Mouse (Mus musculus) hindbrain, embryonic 14.5 days (tissue): ENCODE measurements around the gene Fam24a. TPM values are rescaled to one million over a fixed set of nuclear protein-coding genes. Genes with fewer than 3 reads are reported as not detected.

Experiments used
- ATAC-seq: fragments of 200-750 bp; cut with Nextera tagmentation; 2 replicates; pipeline ENCODE4 v1.8.0; 2017; ENCODE audit warnings: moderate number of reproducible peaks, mild to moderate bottlenecking, moderate TSS enrichment, moderate library complexity; ENCODE audit not compliant: low FRiP score
- DNase-seq: peaks from one replicate; pipeline ENCODE4 v3.0.0-alpha.2; 2015; ENCODE audit warnings: low spot score
- H3K27ac ChIP-seq: fragments of 300-500 bp; sonication (generic); 2 replicates; pipeline ENCODE4 v1.5.1; 2014; ENCODE audit warnings: mild to moderate bottlenecking, moderate library complexity
- H3K27me3 ChIP-seq: fragments of 300-500 bp; sonication (generic); 2 replicates; pipeline ENCODE4 v1.6.1; 2014; ENCODE audit warnings: mild to moderate bottlenecking, low read length, mixed read lengths; ENCODE audit not compliant: control insufficient read depth, insufficient read depth
- H3K36me3 ChIP-seq: fragments of 300-500 bp; sonication (generic); replicated peaks from 2 replicates; pipeline ENCODE4 v1.6.1; 2014; ENCODE audit not compliant: control insufficient read depth, insufficient read depth
- H3K4me1 ChIP-seq: fragments of 300-500 bp; sonication (generic); replicated peaks from 2 replicates; pipeline ENCODE4 v1.6.1; 2014; ENCODE audit warnings: antibody characterized with exemption, low read length, mixed read lengths; ENCODE audit not compliant: control insufficient read depth, insufficient read depth
- H3K4me2 ChIP-seq: fragments of 300-500 bp; sonication (generic); replicated peaks from 2 replicates; pipeline ENCODE4 v1.6.1; 2014; ENCODE audit warnings: mild to moderate bottlenecking, moderate library complexity
- H3K4me3 ChIP-seq: fragments of 300-500 bp; sonication (generic); replicated peaks from 2 replicates; pipeline ENCODE4 v1.5.1; 2014; ENCODE audit warnings: mild to moderate bottlenecking, low read length
- H3K9ac ChIP-seq: fragments of 300-500 bp; sonication (generic); 2 replicates; pipeline ENCODE4 v1.6.1; 2014
- H3K9me3 ChIP-seq: fragments of 300-500 bp; sonication (generic); 2 replicates; pipeline ENCODE4 v1.6.1; 2016; ENCODE audit warnings: low read length; ENCODE audit not compliant: control insufficient read depth
- WGBS: fragments of 180-500 bp; shearing (Covaris S2); extraction: QIAGEN DNeasy Blood & Tissue Kit; methylation state at CpG from one replicate; pipeline ENCODE4 v1.1.7; 2014; 5-methylcytosine and 5-hydroxymethylcytosine counted together
- polyA plus RNA-seq: library from polyadenylated mRNA; unstranded; fragments of >200 nt; fragmentation: Nextera tagmentation; extraction: Ambion mirVana; gene quantifications from 2 replicates; pipeline ENCODE4 v1.2.1, GENCODE M21; 2014

Gene Fam24a
- not detected in 2 replicates for polyA plus RNA-seq

- no peak within 1 kb of the TSS for H3K4me3 ChIP-seq
- no peaks in the 10 kb centered on the region for H3K27me3 ChIP-seq
- no peak for DNase-seq
- no peaks in the 10 kb centered on the region for H3K9me3 ChIP-seq
- WGBS: 67% methylated on average over 1 of the region's 1 CpGs
- ATAC-seq: no peak
- H3K27ac ChIP-seq: no peak within 1 kb of the TSS
- H3K9ac ChIP-seq: no peak within 1 kb of the TSS
- no peak within 1 kb of the TSS for H3K4me2 ChIP-seq
- no peaks in the 10 kb centered on the region for H3K4me1 ChIP-seq
- H3K36me3 ChIP-seq: no peaks in the 10 kb centered on the region
These were observed at the start of gene Fam24a for GRCm38 (mm10) chr7:131333564-131333963. Gene Fam24a (plus strand): TSS chr7:131333864.

GRCm38 (mm10) chr7:131297151-131297550 is 36.5 kb upstream of the Fam24a start:
- ATAC-seq (no peak), DNase-seq (no peak)
- H3K27me3 ChIP-seq: no peaks in the 10 kb centered on the region
- H3K27ac ChIP-seq: no peak overlapping the region
- no peaks in the 10 kb centered on the region for H3K9me3 ChIP-seq
- no peak overlapping the region for H3K9ac ChIP-seq
- 81% methylated on average over 8 of the region's 8 CpGs for WGBS
- H3K4me3 ChIP-seq: no peak overlapping the region
- H3K36me3 ChIP-seq: no peaks in the 10 kb centered on the region
- no peaks in the 10 kb centered on the region for H3K4me1 ChIP-seq
- no peak overlapping the region for H3K4me2 ChIP-seq

- Histone ChIP-seq H3K4me3 (no peak overlapping the region), H3K4me1 (no peaks in the 10 kb centered on the region), H3K27ac (no peak overlapping the region), H3K27me3 (no peaks in the 10 kb centered on the region), H3K36me3 (no peaks in the 10 kb centered on the region), H3K9me3 (no peaks in the 10 kb centered on the region), H3K9ac (no peak overlapping the region), H3K4me2 (no peak overlapping the region)
- WGBS: 83% methylated on average over 8 of the region's 8 CpGs
- no peak for DNase-seq
- no peak for ATAC-seq
These were observed 30.3 kb upstream of the Fam24a start for GRCm38 (mm10) chr7:131303340-131303739.

- no peaks in the 10 kb centered on the region for H3K4me1 ChIP-seq
- WGBS: 88% methylated on average over 5 of the region's 5 CpGs
- H3K4me3 ChIP-seq: no peak overlapping the region
- H3K4me2 ChIP-seq: no peak overlapping the region
- no peaks in the 10 kb centered on the region for H3K27me3 ChIP-seq
- DNase-seq (no peak), ATAC-seq (no peak)
- H3K9ac ChIP-seq: no peak overlapping the region
- H3K9me3 ChIP-seq: no peaks in the 10 kb centered on the region
- H3K36me3 ChIP-seq: no peaks in the 10 kb centered on the region
- H3K27ac ChIP-seq: no peak overlapping the region
These were observed 26.9 kb upstream of the Fam24a start for GRCm38 (mm10) chr7:131306733-131307132.

GRCm38 (mm10) chr7:131314493-131314892 is 19.2 kb upstream of the Fam24a start:
- 85% methylated on average over 7 of the region's 7 CpGs for WGBS

GRCm38 (mm10) chr7:131317587-131317986 is 16.1 kb upstream of the Fam24a start:
- Histone ChIP-seq H3K9ac (no peak overlapping the region), H3K27ac (no peak overlapping the region), H3K36me3 (no peaks in the 10 kb centered on the region), H3K4me2 (no peak overlapping the region), H3K4me3 (no peak overlapping the region), H3K4me1 (no peaks in the 10 kb centered on the region), H3K9me3 (no peaks in the 10 kb centered on the region), H3K27me3 (no peaks in the 10 kb centered on the region)
- DNase-seq: no peak
- 77% methylated on average over 12 of the region's 12 CpGs for WGBS
- no peak for ATAC-seq

More at GRCm38 (mm10) chr7:131314493-131314892, 19.2 kb upstream of the Fam24a start:
- no peak overlapping the region for H3K9ac ChIP-seq
- ATAC-seq (no peak), DNase-seq (no peak)
- H3K4me3 ChIP-seq: no peak overlapping the region
- H3K4me1 ChIP-seq: no peaks in the 10 kb centered on the region
- H3K36me3 ChIP-seq: no peaks in the 10 kb centered on the region
- no peak overlapping the region for H3K27ac ChIP-seq
- H3K9me3 ChIP-seq: no peaks in the 10 kb centered on the region
- no peaks in the 10 kb centered on the region for H3K27me3 ChIP-seq
- no peak overlapping the region for H3K4me2 ChIP-seq

GRCm38 (mm10) chr7:131318340-131318739 is 15.3 kb upstream of the Fam24a start:
- Histone ChIP-seq H3K4me3 (no peak overlapping the region), H3K9ac (no peak overlapping the region), H3K9me3 (no peaks in the 10 kb centered on the region), H3K4me1 (no peaks in the 10 kb centered on the region), H3K27me3 (no peaks in the 10 kb centered on the region), H3K4me2 (no peak overlapping the region), H3K27ac (no peak overlapping the region), H3K36me3 (no peaks in the 10 kb centered on the region)
- no peak for ATAC-seq
- 86% methylated on average over 5 of the region's 7 CpGs for WGBS
- DNase-seq: no peak

GRCm38 (mm10) chr7:131322192-131322591 is 11.5 kb upstream of the Fam24a start, which contains the start of gene Cuzd1:
Gene Cuzd1 (minus strand): TSS chr7:131322292.
- Histone ChIP-seq H3K4me3 (no peak within 1 kb of the TSS), H3K4me1 (no peaks in the 10 kb centered on the region), H3K9me3 (no peaks in the 10 kb centered on the region), H3K27ac (no peak within 1 kb of the TSS), H3K4me2 (no peak within 1 kb of the TSS), H3K9ac (no peak within 1 kb of the TSS), H3K36me3 (no peaks in the 10 kb centered on the region), H3K27me3 (no peaks in the 10 kb centered on the region)
- no peak for ATAC-seq
- WGBS: 86% methylated on average over 2 of the region's 2 CpGs
- no peak for DNase-seq

GRCm38 (mm10) chr7:131327054-131327453 is 6.6 kb upstream of the Fam24a start:
- ATAC-seq (no peak), DNase-seq (no peak)
- Histone ChIP-seq H3K36me3 (no peaks in the 10 kb centered on the region), H3K27ac (no peak overlapping the region), H3K9ac (no peak overlapping the region), H3K4me3 (no peak overlapping the region), H3K4me1 (no peaks in the 10 kb centered on the region), H3K4me2 (no peak overlapping the region), H3K9me3 (no peaks in the 10 kb centered on the region), H3K27me3 (no peaks in the 10 kb centered on the region)
- 89% methylated on average over 5 of the region's 5 CpGs for WGBS

GRCm38 (mm10) chr7:131329416-131329815 is 4.2 kb upstream of the Fam24a start, which contains the start of gene Fam24b:
Gene Fam24b (minus strand): TSS chr7:131329516.
- H3K9ac ChIP-seq: no peak within 1 kb of the TSS
- no peaks in the 10 kb centered on the region for H3K4me1 ChIP-seq
- no peaks in the 10 kb centered on the region for H3K9me3 ChIP-seq
- no peaks in the 10 kb centered on the region for H3K36me3 ChIP-seq
- no peak within 1 kb of the TSS for H3K4me3 ChIP-seq
- WGBS: 93% methylated on average over 5 of the region's 5 CpGs
- H3K27ac ChIP-seq: no peak within 1 kb of the TSS
- no peaks in the 10 kb centered on the region for H3K27me3 ChIP-seq
- no peak within 1 kb of the TSS for H3K4me2 ChIP-seq
- DNase-seq: no peak
- no peak for ATAC-seq
